Mouse (Mus musculus): ENCODE results near the gene Clic4. TPM values are rescaled to one million over a fixed set of nuclear protein-coding genes. Genes with fewer than 3 reads are reported as not detected.
A peak's percentile ranks its signal among the peaks of the same experiment; 100 is the strongest.

Clic4 gene
- total RNA-seq, 2 experiments from 2014 or later = 16.9 to 33.9 TPM

DNA sequence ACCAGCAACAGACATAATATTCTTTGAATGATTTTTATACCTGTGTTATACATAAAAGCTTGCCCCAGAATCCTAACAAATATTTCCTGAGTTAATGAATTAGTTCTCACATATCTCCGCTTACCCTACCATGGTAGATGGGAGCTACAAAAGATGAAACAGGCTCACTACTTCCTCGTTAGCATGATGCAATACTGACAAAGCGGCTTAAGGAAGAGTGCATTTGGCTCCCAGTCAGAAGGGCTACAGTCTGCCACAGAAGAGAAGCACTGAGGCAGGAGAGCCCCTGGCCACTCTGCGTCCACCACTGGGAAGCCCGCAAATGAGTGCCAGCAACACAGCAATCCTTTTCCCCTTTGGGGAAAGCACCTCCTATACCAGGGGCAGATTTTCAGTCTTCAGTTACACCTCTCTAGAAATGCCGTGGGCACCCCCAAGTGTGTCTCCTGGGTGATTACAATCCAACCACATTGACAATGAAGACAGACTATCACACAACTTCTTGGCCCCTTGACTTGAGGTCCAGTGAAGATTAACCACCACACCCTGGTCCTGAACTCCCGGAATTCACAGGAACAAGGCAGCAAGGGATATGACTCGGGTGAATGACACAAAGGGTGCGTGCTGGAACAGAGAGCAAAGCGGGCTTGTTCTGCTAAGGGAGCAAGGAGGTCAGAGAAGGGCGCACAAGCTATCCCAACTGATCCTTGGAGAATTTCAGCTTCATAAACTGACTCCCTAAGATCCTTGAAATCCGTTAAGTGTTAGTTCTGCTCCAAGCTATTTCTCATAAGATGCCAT is 19.2 kb downstream of the Clic4 start:
- no peak for DNase-seq
- H3K4me3 ChIP-seq = peak overlapping the region; percentile 34; the same call in 1 of the 2 replicates
- H3K27ac ChIP-seq = peak overlapping the region; percentile 87
- intact Hi-C loops (cut with DNase I) = loop anchor here (2.0 kb wide), 1 partner anchor 17 kb away; no protein-coding TSS in a partner anchor
- no peak for TF ChIP-seq CTCF (IDR thresholded peaks at IDR 0.05)

- intact Hi-C loops (cut with DNase I) = no loop called here
- TF ChIP-seq CTCF (IDR thresholded peaks at IDR 0.05) = no peak
- no peak for DNase-seq
- Histone ChIP-seq H3K27ac (no peak overlapping the region), H3K4me3 (no peak overlapping the region)
Observed at GRCm38 (mm10) chr4:135251801-135252200, 20.8 kb downstream of the Clic4 start.

DNA sequence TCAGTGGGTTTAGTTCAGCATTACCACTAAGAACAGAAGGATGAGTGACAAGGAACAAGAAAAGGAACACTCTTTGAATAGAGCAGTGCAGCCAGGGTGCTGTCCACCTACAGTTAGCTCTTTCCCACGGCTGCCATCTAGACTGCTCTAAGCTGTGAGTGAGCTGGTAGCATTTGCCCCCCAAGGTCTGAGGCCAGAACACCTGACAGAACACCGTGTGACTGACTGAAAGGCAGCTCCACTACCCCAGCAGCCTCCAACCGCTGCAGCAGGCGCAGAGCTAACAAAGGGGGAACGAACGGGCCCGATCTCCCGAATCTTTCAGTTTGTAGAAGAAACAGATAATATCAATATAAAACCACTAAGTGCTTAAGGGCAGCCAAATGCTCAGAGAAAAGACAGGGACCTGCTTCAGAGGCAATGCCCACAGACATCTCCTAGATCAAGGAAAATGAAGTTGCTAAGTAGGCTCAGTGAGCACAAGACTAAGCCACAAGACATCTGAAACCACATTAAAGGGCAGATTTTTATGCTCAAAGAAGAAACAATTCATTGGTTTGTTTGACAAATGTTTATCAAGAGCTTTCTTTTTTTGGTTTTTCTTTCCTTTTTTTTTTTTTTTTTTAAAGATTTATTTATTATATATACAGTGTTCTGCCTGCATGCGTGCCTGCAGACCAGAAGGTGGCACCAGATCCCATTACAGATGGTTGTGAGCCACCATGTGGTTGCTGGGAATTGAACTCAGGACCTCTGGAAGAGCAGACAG is 24.2 kb downstream of the Clic4 start:
- no peak overlapping the region for H3K4me3 ChIP-seq
- TF ChIP-seq CTCF (IDR thresholded peaks at IDR 0.05) = no peak
- no peak overlapping the region for H3K27ac ChIP-seq
- intact Hi-C loops (cut with DNase I) = no loop called here
- DNase-seq = no peak

DNA sequence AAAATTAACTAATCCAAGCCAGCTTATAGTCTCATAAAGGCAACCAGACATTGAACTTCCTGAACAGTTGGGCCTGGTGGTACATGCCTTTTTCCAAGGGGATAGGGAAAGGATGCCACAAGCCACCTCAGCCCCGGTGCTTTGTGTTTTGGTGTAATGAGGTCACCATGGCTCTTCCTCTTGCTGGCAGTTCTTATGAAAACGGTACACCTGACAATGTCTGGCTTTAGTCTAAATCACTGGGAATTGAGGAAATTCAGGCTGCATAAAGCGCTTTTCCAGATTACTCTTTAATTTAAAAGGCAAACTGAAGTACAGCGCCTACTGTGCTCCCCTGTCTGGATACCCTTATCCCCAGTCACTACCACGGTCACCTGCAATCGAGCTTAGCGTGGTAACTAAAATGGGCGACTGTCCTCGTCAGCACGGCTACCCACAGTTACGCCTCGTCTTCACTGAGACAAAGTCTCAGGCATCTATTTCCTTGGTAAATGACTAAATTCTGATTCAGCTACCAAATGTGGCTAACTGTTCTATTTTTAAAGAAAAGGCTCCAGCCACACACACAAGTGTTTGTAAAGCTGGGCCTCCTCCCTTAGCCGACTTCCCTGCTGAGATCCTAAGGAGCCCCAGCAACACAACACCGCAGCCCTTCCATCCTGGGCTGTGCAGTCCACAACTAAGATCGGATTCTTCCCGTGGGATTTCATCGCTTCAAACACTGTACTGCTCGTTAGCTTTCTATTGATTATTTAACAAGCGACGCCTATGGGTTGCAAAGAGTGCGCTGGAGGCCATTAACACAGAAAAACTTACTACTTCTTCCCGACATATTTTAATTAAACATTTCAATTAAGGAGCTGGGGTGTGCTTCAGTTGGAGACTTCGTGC is 25.5 kb downstream of the Clic4 start:
- no peak for DNase-seq
- Histone ChIP-seq H3K4me3 (no peak overlapping the region), H3K27ac (peak overlapping the region; percentile 61)
- intact Hi-C loops (cut with DNase I) = no loop called here
- TF ChIP-seq CTCF (IDR thresholded peaks at IDR 0.05) = no peak

DNA sequence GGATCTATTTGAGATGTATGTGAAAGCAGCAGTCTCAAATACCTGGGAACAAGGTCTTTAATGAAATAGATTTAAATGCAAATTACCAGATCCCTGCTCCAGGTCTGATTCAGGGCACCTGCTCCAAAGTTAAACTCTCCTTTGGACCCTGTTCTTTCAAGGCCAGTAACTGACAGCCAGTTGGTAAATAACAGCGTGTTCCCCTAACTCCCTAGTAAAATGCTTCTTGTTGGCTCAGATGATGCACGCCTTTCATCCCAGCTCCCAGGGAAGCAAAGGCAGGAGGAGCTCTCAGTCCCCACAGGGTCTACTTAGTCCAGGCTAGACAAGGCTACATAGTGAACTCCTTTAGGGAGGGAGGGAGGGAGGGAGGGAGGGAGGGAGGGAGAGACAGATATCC is 26.2 kb downstream of the Clic4 start:
- no peak overlapping the region for H3K27ac ChIP-seq
- DNase-seq = no peak
- no peak for TF ChIP-seq CTCF (IDR thresholded peaks at IDR 0.05)
- H3K4me3 ChIP-seq = no peak overlapping the region
- intact Hi-C loops (cut with DNase I) = no loop called here

- Histone ChIP-seq H3K27ac (no peak overlapping the region), H3K4me3 (no peak overlapping the region)
- DNase-seq = no peak
- intact Hi-C loops (cut with DNase I) = no loop called here
- TF ChIP-seq CTCF (IDR thresholded peaks at IDR 0.05) = no peak
Observed at GRCm38 (mm10) chr4:135245841-135246240, 26.8 kb downstream of the Clic4 start.

GRCm38 (mm10) chr4:135244335-135244734 is 28.3 kb downstream of the Clic4 start:
- H3K27ac ChIP-seq = no peak overlapping the region
- intact Hi-C loops (cut with DNase I) = no loop called here
- no peak overlapping the region for H3K4me3 ChIP-seq
- no peak for DNase-seq
- TF ChIP-seq CTCF (IDR thresholded peaks at IDR 0.05) = peak; percentile 51

DNA sequence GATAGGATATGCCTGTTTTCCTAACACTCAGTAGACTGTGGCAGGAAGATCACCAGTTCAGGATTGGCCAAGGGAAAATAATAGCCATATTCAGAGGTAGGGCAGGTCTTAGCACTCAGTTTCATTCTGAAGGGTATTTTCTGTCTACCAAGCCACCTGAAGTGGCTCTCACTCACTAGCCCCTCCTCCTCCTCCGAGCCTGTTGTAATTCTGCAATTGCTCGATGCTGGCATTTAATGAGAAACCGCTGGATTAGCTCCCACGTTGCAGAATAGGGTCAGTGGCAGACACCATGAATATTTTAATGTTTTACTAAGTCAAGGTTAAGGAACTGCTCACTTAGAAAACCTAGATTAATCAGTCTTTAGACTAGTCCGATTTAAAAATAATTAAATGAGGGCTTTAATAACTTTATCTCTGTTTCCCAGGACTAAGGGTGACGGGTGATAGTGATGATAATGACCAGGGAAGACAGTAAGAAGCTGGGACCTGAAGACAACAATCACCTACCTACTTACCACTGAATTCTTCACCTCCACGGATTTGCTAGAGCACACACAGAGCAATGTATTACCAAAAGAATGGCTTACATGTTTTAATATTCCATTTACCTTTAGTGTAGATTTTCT is 29.6 kb downstream of the Clic4 start:
- intact Hi-C loops (cut with DNase I) = no loop called here
- DNase-seq = no peak
- Histone ChIP-seq H3K4me3 (no peak overlapping the region), H3K27ac (no peak overlapping the region)
- no peak for TF ChIP-seq CTCF (IDR thresholded peaks at IDR 0.05)

DNA sequence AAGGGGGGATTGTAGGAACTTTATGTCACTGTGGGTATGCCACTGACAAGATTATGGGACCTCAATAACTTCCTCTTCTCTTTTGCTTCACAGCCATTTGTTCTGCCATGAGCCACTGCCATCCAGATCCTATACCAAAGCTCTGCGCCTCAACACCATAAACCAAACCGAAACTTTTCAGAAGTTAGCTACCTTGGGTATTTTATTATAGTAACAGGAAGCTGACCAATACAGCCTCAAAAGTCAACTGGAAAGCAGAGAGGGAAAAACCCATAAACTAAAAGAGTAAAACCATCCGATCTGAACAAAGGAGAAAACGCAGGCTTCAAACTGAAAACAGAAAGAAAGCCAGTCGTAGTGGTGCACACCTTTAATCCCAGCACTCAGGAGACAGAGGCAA is 30.2 kb downstream of the Clic4 start:
- H3K4me3 ChIP-seq = no peak overlapping the region
- no peak for TF ChIP-seq CTCF (IDR thresholded peaks at IDR 0.05)
- no peak for DNase-seq
- no peak overlapping the region for H3K27ac ChIP-seq
- intact Hi-C loops (cut with DNase I) = no loop called here

DNA sequence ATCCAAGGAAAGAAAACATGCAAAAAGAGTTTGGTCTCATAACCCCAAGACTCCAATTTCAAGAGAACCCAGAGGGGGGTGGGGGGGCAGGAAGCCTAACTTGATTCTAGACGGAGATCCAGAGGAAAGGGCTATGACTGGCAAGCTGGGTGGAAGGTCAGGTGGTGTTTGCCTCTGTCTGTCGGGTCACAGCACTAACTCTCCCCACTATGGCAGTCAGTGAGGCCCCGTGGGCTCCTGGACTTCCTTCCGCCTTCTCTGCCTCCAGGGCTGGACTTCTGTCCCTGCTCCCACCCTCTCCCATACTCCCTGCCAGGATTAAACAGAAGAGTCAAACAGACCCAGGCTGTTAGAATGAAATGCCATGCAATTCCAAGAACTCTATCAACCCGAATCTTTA is 30.9 kb downstream of the Clic4 start:
- no peak for DNase-seq
- H3K4me3 ChIP-seq = no peak overlapping the region
- intact Hi-C loops (cut with DNase I) = no loop called here
- H3K27ac ChIP-seq = no peak overlapping the region
- TF ChIP-seq CTCF (IDR thresholded peaks at IDR 0.05) = no peak

GRCm38 (mm10) chr4:135241106-135241505 is 31.5 kb downstream of the Clic4 start:
- no peak overlapping the region for H3K4me3 ChIP-seq
- intact Hi-C loops (cut with DNase I) = no loop called here
- H3K27ac ChIP-seq = no peak overlapping the region
- DNase-seq = no peak
- no peak for TF ChIP-seq CTCF (IDR thresholded peaks at IDR 0.05)

GRCm38 (mm10) chr4:135240329-135240728 is 32.3 kb downstream of the Clic4 start:
- no peak for DNase-seq
- intact Hi-C loops (cut with DNase I) = no loop called here
- no peak overlapping the region for H3K27ac ChIP-seq
- no peak for TF ChIP-seq CTCF (IDR thresholded peaks at IDR 0.05)
- H3K4me3 ChIP-seq = no peak overlapping the region
